Mouse (Mus musculus) cerebellum, postnatal 36 days (tissue): ENCODE measurements around the gene Hnrnpll.
A peak's percentile ranks its signal among the peaks of the same experiment; 100 is the strongest.
"Not testable (repeated sequence)": the region's sequence is repeated elsewhere in the genome, so short reads cannot be mapped to it uniquely, and the experiment has no call there.

Experiments
- DNase-seq, 2 experiments: peaks; one replicate each; pipeline ENCODE4 v3.0.0; 2021 to 2022; ENCODE audit warnings: mixed read lengths in 2 of 2

Hnrnpll gene

GRCm38 (mm10) chr17:80058501-80058900, 3.6 kb downstream of the Hnrnpll start:
- DNase-seq: no peak

- peak; percentile 40 to 48 for DNase-seq
Measured at GRCm38 (mm10) chr17:80053931-80054734, 8.0 kb downstream of the Hnrnpll start.

- DNase-seq: no peak
Measured at GRCm38 (mm10) chr17:80051682-80052081, 10.5 kb downstream of the Hnrnpll start.

- DNase-seq: not testable (repeated sequence)
Measured at GRCm38 (mm10) chr17:80049300-80049699, 12.8 kb downstream of the Hnrnpll start.

GRCm38 (mm10) chr17:80048230-80048629, 13.9 kb downstream of the Hnrnpll start:
- peak; percentile 40 to 70 for DNase-seq

- DNase-seq: no peak
Measured at GRCm38 (mm10) chr17:80041739-80042138, 20.4 kb downstream of the Hnrnpll start.

- no peak for DNase-seq
Measured at GRCm38 (mm10) chr17:80028675-80029074, 33.5 kb downstream of the Hnrnpll start.

- DNase-seq: no peak
Measured at GRCm38 (mm10) chr17:80026189-80026936, 35.8 kb downstream of the Hnrnpll start.

- peak; percentile 15 to 29 for DNase-seq
Measured at GRCm38 (mm10) chr17:80022090-80022489, 40.0 kb downstream of the Hnrnpll start.

GRCm38 (mm10) chr17:80020495-80020894, 41.6 kb downstream of the Hnrnpll start:
- DNase-seq: no peak

- DNase-seq: peak in 1 of 2 experiments; percentile 13
Measured at GRCm38 (mm10) chr17:80018976-80019541, 43.1 kb downstream of the Hnrnpll start.

GRCm38 (mm10) chr17:80018239-80018975, 43.7 kb downstream of the Hnrnpll start:
- DNase-seq: no peak

GRCm38 (mm10) chr17:80017389-80017788, 44.7 kb downstream of the Hnrnpll start:
- DNase-seq: peak; percentile 59 to 68

GRCm38 (mm10) chr17:80016400-80016799, 45.7 kb downstream of the Hnrnpll start:
- not testable (repeated sequence) for DNase-seq

- no peak for DNase-seq
Measured at GRCm38 (mm10) chr17:80014361-80014809, 47.7 kb downstream of the Hnrnpll start.

GRCm38 (mm10) chr17:80009926-80010325, 52.2 kb downstream of the Hnrnpll start:
- no peak for DNase-seq

- peak; percentile 24 to 37 for DNase-seq
Measured at GRCm38 (mm10) chr17:80008847-80009246, 53.3 kb downstream of the Hnrnpll start.

GRCm38 (mm10) chr17:80004345-80005239, 57.5 kb downstream of the Hnrnpll start:
- peak; percentile 53 to 67 for DNase-seq

GRCm38 (mm10) chr17:80003851-80004250, 58.3 kb downstream of the Hnrnpll start:
- DNase-seq: not testable (repeated sequence)

- no peak for DNase-seq
Measured at GRCm38 (mm10) chr17:80002385-80002852, 59.7 kb downstream of the Hnrnpll start.

GRCm38 (mm10) chr17:79999631-80000030, 62.5 kb downstream of the Hnrnpll start:
- no peak for DNase-seq
